Mouse (Mus musculus) CH12.LX (cell line): ENCODE measurements around the gene Gm48551.

Source experiments
- CHD1 ChIP-seq: IDR thresholded peaks from 2 replicates; pipeline ENCODE4 v1.6.1; 2012; ENCODE audit warnings: low read depth, low read length, improper control_type of control experiment, inconsistent platforms
- ETS1 ChIP-seq: conservative IDR thresholded peaks from 2 replicates; pipeline ENCODE4 v1.6.1; 2012; ENCODE audit warnings: low read depth, mild to moderate bottlenecking, inconsistent platforms, low read length, improper control_type of control experiment, moderate library complexity
- MAFK ChIP-seq: IDR thresholded peaks from 2 replicates; pipeline ENCODE4 v1.6.1; 2011; ENCODE audit warnings: low read length, improper control_type of control experiment; ENCODE audit not compliant: insufficient replicate concordance

DNA sequence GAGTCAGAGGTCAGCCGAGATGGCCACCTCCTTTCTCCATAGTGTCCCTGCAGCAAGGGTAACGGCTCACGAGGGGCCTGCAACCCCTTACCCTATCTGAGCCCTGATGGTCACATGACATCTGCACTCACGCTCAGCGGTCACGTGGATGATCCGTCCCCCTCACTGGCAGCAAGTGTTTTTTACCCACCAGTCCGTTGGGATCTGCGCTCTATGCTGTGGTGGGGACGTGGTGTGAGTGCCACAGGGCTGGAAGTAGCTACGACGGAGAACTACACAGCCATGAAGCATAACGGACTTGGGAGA is 24.1 kb downstream of the Gm48551 start:
- TF ChIP-seq CHD1 (no peak), ETS1 (no peak), MAFK (no peak)
